Mouse (Mus musculus) heart, adult 11 months (tissue): ENCODE measurements around the gene Timm17a.

Source experiments
- DNase-seq: peaks from one replicate; pipeline ENCODE4 v3.0.0; 2022

The Timm17a gene

DNA sequence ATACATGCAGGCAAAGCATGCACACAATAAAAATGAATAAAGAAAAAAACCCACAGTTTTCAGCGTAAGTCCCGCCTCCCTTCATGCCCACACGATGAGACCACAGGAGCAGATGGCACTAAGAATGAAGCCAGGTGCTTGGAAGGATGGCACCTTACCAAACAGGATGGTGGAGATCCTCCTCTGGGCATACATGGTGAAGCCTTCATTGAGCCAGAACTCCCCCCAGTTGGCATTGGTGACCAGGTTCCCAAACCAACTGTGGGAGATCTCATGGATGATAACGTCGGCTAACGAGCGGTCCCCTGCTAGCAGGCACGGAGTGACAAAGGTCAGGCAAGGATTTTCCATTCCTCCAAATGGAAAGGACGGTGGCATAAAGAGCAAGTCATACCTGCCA lies 42.2 kb downstream of the Timm17a start:
- DNase-seq: no peak

GRCm38 (mm10) chr1:135267663-135268446 lies 45.7 kb downstream of the Timm17a start:
- no peak for DNase-seq

GRCm38 (mm10) chr1:135265834-135266233 lies 47.7 kb downstream of the Timm17a start:
- DNase-seq: no peak

GRCm38 (mm10) chr1:135263316-135263715 lies 50.3 kb downstream of the Timm17a start:
- DNase-seq: peak; percentile 90

DNA sequence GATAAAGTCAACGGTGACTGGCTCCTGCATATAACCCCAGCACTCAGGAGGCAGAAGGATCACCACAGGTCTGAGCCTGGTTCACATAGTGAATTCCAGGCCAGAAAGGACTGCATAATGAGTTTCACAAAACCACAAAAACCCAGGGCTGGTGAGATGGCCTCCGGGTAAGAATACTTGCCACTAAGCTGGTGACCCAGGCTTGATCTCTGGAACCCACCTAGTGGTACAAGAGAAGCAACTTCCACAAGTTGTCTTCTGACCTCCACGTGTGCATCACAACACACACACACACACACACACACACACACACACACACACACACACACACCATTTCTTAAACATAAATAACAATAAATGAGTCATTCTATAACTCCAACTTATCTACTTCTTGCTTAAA lies 51.2 kb downstream of the Timm17a start:
- no peak for DNase-seq

GRCm38 (mm10) chr1:135260931-135261330 lies 52.6 kb downstream of the Timm17a start:
- no peak for DNase-seq

DNA sequence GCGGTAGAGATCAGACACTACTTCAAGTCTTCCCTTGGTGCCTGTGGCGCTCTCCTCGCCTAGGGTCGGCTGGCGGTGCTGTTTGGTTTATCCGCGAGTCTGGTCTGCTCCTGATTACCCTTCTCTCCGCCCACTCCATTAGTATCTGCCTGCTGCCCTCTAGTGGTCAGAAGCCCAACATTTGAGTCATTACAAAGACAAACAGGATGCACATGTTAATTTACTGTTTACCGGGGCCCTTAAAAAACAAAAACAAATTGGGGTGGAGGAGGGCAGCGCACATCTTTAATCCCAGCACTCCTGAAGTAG lies 54.5 kb downstream of the Timm17a start:
- DNase-seq: peak; percentile 95

DNA sequence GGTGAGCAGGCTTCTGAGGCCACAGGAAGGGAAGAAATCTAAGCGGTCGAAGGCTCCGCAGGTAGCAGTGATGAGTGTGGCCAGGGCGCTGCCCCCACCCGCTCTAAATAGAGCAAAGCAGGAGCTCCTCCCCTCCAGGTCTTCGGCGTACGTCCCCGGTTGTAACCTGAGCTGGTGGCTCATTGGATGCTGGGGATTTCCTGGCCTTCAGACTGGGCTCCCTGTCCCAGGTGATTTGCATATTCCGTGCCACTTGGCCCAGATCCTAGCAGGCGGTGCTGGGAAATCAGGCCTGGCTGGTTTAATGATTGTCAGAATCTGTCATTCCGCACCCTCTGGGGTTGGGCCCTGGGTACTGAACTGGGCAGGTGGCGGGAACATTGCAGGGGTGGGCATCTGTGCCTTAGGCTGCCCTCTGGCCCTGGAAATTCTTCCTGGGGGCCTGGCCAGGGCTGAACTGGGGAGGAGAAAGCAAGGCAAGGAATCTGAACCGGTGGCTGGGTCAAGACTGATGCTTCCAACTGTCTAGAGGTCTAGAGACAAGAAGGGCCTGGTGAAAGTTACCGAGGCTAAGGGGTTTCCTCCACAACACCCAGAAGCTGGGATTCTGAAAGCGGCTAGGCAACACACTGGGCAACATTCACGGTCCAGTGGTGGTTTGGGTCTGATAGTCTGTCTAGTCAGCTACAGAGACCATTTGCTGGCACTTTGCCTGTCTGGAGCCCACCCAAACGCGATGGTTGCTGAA lies 55.0 kb downstream of the Timm17a start, which contains the start of gene Elf3:
TSS of gene Elf3 (minus strand) at position 189 of the 748 bp plus-strand sequence.
- DNase-seq: peak; percentile 91

- no peak for DNase-seq
These were observed 57.3 kb downstream of the Timm17a start for GRCm38 (mm10) chr1:135256299-135256698.

DNA sequence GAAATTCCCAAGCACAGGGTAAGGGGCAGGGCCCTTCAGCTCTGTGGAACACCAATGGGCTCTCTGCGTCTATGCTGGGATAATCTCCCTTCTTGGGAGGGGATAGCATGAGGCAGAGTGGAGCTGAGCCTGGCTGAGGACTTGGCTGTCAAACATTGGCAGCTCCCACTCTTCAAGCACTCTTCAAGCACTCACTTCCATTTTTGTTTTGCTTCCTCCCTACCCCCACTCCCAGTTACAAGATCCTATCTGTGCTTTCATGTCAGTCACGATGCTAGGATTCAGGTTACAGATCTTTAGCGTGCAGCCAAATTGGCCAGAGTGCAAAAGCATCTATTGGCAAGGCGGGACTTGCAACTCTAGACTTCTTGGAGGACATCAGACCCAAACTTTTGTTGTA lies 60.7 kb downstream of the Timm17a start:
- no peak for DNase-seq

GRCm38 (mm10) chr1:135251405-135251804 lies 62.2 kb downstream of the Timm17a start:
- no peak for DNase-seq

DNA sequence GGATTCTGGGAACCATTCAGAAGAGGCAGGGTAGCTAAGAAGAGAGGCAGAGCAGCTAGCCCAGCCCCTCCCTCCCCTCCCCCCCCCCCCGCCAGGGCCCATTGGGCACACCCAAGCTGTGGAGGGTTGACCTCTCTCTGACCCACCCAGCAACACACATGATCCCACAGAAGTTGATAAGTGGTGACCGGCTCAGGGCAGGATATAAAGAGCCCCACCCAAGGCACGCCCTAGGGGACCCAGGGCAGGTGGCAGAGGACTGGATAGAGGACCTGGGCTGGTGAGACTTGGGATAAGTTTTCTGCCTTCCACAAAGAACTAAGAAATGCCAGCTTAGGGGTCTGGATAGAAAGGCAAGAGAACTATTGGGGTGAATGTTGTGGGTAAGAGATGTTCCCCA lies 62.9 kb downstream of the Timm17a start:
- DNase-seq: no peak

DNA sequence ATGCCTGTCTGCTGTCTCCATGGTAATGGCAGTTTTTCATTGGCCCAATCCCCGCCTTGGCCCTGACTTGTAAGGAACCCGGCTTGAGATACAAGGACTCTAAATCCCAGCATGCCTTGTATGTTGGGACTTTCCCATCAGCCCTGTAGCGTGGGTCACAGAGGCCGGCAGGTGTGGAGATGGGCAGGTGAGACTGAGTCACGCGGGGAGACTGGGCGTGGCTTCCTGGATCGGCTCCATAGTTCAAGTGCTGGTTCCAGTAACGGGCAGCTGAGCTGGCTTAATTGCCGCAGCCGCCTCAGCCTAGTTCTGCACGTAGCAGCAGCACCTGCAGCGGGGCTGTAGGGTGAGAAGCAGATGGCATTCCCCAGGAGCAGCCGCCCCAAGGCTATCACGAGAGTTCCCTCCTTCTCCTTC lies 65.1 kb downstream of the Timm17a start:
- DNase-seq: no peak
